Mouse (Mus musculus) forebrain, embryonic 12.5 days (tissue): ENCODE measurements around the gene 2010111I01Rik. TPM values are rescaled to one million over a fixed set of nuclear protein-coding genes. Genes with fewer than 3 reads are reported as not detected.

ENCODE experiments used
- ATAC-seq: fragments of 200-750 bp; cut with Nextera tagmentation; 2 replicates; pipeline ENCODE4 v1.8.0; 2017; ENCODE audit warnings: moderate TSS enrichment; ENCODE audit not compliant: low FRiP score
- H3K27ac ChIP-seq: fragments of 300-500 bp; sonication (generic); 2 replicates; pipeline ENCODE4 v1.5.1; 2016; ENCODE audit warnings: mild to moderate bottlenecking
- H3K27me3 ChIP-seq: fragments of 300-500 bp; sonication (generic); 2 replicates; pipeline ENCODE4 v1.6.1; 2016; ENCODE audit warnings: mild to moderate bottlenecking
- H3K36me3 ChIP-seq: fragments of 300-500 bp; sonication (generic); replicated peaks from 2 replicates; pipeline ENCODE4 v1.6.1; 2016; ENCODE audit warnings: mild to moderate bottlenecking
- H3K4me1 ChIP-seq: fragments of 300-500 bp; sonication (generic); 2 replicates; pipeline ENCODE4 v1.6.1; 2016
- H3K4me2 ChIP-seq: fragments of 300-500 bp; sonication (generic); 2 replicates; pipeline ENCODE4 v1.6.1; 2016; ENCODE audit warnings: mild to moderate bottlenecking, moderate library complexity
- H3K4me3 ChIP-seq: fragments of 300-500 bp; sonication (generic); replicated peaks from 2 replicates; pipeline ENCODE4 v1.5.1; 2016; ENCODE audit warnings: mild to moderate bottlenecking
- H3K9ac ChIP-seq: fragments of 300-500 bp; sonication (generic); 2 replicates; pipeline ENCODE4 v1.6.1; 2016; ENCODE audit warnings: mild to moderate bottlenecking
- H3K9me3 ChIP-seq: fragments of 300-500 bp; sonication (generic); 2 replicates; pipeline ENCODE4 v1.6.1; 2016
- WGBS: fragments of 180-500 bp; shearing (Covaris S2); methylation state at CpG from one replicate; pipeline ENCODE4 v1.1.7; 2016; 5-methylcytosine and 5-hydroxymethylcytosine counted together
- microRNA counts: library from miRNA; unstranded; fragments of <30 nt; microRNA quantifications from one replicate; lab custom pipeline; 2017
- microRNA-seq: library from miRNA; unstranded; fragments of <30 nt; microRNA quantifications from one replicate; pipeline ENCODE4, GENCODE M21; 2017
- polyA plus RNA-seq: library from polyadenylated mRNA; unstranded; fragments of >200 nt; fragmentation: Nextera tagmentation; extraction: Ambion mirVana; gene quantifications from 2 replicates; pipeline ENCODE4 v1.2.1, GENCODE M21; 2016

Gene 2010111I01Rik
- polyA plus RNA-seq, 1 experiment from 2014 or later: 34.3 TPM

DNA sequence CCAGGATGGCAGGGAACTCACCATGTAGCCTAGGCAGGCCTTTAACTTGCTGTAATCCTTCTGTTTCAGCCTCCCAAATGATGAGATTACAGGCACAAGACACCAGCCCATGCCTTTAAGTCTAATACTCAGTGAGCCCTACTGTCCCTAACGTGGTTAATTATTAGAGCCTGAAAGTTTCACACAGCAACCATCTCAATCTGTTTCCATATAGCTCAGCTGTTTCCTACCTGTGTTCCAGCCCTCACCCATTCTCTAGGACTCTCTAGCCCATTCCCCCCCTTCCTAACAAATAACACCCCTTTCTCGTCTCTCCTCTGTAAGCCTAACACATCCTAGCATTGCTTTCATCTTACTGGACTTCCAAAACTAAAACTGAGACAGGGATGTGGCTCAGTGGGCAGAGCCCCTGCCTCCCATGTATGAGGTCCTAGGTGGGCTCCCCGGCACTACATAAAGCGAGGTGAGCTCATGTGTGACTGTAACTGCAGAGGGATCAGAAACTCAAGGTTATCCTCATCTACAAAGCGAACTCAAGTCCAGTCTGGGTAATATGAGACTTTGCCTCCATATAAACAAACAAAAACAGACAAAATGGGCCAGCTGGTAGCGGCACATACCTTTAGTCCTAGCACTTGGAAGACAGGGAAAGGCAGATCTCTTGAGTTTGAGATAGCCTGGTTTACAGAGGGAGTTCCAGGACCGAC is 408.9 kb downstream of the 2010111I01Rik start:
- Histone ChIP-seq H3K27ac (no peak overlapping the region), H3K27me3 (no peaks in the 10 kb centered on the region), H3K4me2 (no peak overlapping the region), H3K9me3 (no peaks in the 10 kb centered on the region), H3K9ac (no peak overlapping the region), H3K4me1 (no peaks in the 10 kb centered on the region), H3K36me3 (no peaks in the 10 kb centered on the region), H3K4me3 (no peak overlapping the region)
- 89% methylated on average over 7 of the region's 7 CpGs for WGBS
- no peak for ATAC-seq

MicroRNAs encoded within 50 kb of the gene (microRNA counts, 519-probe panel; counts per million panel counts)
- microRNA mmu-miR-23b (lab: Ali Mortazavi, UCI) (3,327 counts per million, percentile 29 among the panel's probes with 10 or more counts), microRNA mmu-miR-24 (lab: Ali Mortazavi, UCI) (3,816 counts per million, percentile 41 among the panel's probes with 10 or more counts), microRNA mmu-miR-27b (lab: Ali Mortazavi, UCI) (2,657 counts per million, percentile 19 among the panel's probes with 10 or more counts)

Small RNA genes lying within 50 kb of the gene (microRNA-seq; reads per million reads assigned to microRNA genes)
- gene Mir23b: 8,084 reads per million, percentile 94 among the genes with 10 or more reads in this experiment
- gene Mir24-1: not detected
- 834 reads per million, percentile 75 among the genes with 10 or more reads in this experiment for gene Mir27b
- gene Mir3074-1: not detected

Other genes starting within 250 kb of the 2010111I01Rik start
- 30.2 and 31.2 TPM in 2 replicates for gene Platr25, start 204.2 kb upstream of the 2010111I01Rik start, polyA plus RNA-seq
- 12.3 and 13.9 TPM in 2 replicates for gene Gm5141, start 179.1 kb upstream of the 2010111I01Rik start, polyA plus RNA-seq
- gene Fbp2, start 106.5 kb upstream of the 2010111I01Rik start, polyA plus RNA-seq: not detected in 2 replicates
- gene Fbp1, start 76.6 kb upstream of the 2010111I01Rik start, polyA plus RNA-seq: not detected in 2 replicates